Mouse (Mus musculus): ENCODE results near the gene Fam120a.

Gene Fam120a

GRCm38 (mm10) chr13:48965559-48966525, 2.0 kb downstream of the Fam120a start:
- DNase-seq (ENCODE audit: low spot score), result peak; percentile 91

DNA sequence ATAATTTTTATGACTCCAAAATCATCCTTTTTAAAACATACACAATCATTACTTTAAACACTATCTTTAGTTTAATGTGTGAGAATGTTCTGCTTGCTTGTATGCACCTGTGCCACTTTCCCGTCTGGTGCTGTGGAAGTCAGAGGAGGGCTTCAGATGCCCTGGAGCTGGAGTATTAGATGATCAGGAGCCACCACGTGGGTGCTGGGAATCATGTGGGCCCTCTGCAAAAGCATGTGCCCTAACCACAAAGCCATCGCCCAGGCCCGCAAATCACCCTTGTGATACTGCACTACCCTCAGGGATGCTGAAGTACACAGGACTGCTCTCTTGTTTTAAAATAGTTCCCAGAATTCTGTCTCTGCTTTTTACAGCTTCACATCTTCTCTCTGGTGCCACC, 3.0 kb downstream of the Fam120a start:
- DNase-seq (ENCODE audit: low spot score), result no peak

GRCm38 (mm10) chr13:48963111-48963510, 4.7 kb downstream of the Fam120a start:
- no peak for DNase-seq (ENCODE audit: low spot score)

GRCm38 (mm10) chr13:48962519-48962918, 5.3 kb downstream of the Fam120a start:
- no peak for DNase-seq (ENCODE audit: low spot score)

- DNase-seq (ENCODE audit: low spot score), result no peak
Observed at GRCm38 (mm10) chr13:48958608-48959007, 9.2 kb downstream of the Fam120a start.

- DNase-seq (ENCODE audit: low spot score), result no peak
Observed at GRCm38 (mm10) chr13:48954825-48955224, 13.0 kb downstream of the Fam120a start.

DNA sequence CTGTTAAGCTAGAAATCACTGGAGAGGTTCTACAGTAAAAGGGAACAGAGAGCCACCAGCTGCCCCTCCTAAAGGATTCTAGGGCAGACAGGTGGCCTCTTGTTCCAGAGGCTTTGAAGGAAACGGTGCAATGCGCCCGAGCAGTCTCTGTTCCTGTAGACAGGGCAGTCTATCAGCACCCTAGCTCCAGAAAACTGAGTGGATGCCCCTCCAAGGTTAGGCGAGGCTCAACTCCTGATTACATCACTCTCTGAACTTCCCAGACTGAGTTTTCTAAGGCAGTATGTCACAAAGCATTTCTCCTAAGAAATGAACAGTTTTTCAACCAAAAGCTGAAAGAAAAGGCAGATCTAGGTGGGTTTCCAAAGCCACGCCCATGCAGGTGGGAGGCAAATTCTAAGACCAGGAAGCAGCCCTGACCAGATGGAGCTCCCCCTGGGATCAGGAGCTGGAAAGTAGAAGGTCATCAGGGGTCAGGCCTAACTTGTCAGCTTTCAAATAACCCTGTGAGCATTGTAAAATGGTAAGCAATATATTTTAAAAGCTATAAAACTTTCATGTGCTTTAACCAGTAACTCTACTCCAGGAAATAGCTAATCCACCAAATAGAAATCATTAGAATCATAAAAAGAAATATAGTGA, 17.1 kb downstream of the Fam120a start:
- DNase-seq (ENCODE audit: low spot score), result no peak

GRCm38 (mm10) chr13:48948951-48949350, 18.9 kb downstream of the Fam120a start:
- DNase-seq (ENCODE audit: low spot score), result no peak

GRCm38 (mm10) chr13:48944571-48944970, 23.2 kb downstream of the Fam120a start:
- no peak for DNase-seq (ENCODE audit: low spot score)

- no peak for DNase-seq (ENCODE audit: low spot score)
Observed at GRCm38 (mm10) chr13:48942471-48942870, 25.3 kb downstream of the Fam120a start.

- no peak for DNase-seq (ENCODE audit: low spot score)
Observed at GRCm38 (mm10) chr13:48941773-48942172, 26.0 kb downstream of the Fam120a start.

- DNase-seq (ENCODE audit: low spot score), result no peak
Observed at GRCm38 (mm10) chr13:48934597-48934996, 33.2 kb downstream of the Fam120a start.

- DNase-seq (ENCODE audit: low spot score), result no peak
Observed at GRCm38 (mm10) chr13:48932692-48933091, 35.1 kb downstream of the Fam120a start.

GRCm38 (mm10) chr13:48931687-48932086, 36.1 kb downstream of the Fam120a start:
- no peak for DNase-seq (ENCODE audit: low spot score)

DNA sequence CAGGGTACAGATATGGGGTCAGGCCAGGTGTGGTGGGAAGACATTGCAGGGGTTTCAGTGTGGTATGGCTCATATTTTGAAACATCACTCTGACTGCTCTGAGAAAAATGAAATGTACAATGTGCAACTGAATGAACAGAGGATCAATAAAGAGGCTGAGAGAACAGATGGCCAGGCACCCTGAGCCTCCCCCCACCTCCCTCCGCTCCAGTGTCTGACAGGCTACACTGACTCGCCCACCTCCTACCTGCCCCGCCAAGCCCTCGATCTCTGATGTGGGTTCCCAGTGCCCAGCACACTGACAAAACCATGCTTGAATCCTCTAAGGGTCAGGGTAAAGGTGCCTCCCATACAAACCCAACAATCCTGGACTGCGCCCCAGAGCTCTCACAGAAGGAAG, 36.6 kb downstream of the Fam120a start:
- DNase-seq (ENCODE audit: low spot score), result no peak

DNA sequence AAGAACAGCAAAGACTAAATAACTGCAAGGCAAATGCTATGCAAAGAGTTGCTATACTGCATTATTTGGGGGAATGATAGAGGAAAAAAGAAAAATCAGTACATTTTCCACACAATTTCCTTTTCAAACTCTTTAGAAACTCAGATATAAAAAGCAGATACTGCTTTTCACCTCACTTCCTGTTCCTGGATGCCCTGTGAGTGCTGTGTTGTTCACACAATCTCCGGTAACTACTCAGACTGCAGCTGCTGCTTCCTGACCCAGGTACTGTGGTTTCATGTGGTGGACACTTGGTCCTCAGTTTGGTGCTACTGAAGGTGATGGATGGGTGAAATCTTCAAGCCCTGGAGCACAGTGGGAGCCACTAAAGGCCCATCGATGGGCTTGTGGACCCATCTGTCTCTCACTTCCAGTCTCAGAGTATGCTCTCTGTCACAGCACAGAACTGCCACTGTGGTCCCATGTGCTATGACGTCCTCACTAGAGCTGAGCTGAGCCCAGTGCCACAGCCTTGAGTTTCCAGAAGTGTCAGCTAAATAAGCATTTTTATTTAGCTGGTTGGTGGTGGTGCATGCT, 38.2 kb downstream of the Fam120a start:
- DNase-seq (ENCODE audit: low spot score), result no peak

DNA sequence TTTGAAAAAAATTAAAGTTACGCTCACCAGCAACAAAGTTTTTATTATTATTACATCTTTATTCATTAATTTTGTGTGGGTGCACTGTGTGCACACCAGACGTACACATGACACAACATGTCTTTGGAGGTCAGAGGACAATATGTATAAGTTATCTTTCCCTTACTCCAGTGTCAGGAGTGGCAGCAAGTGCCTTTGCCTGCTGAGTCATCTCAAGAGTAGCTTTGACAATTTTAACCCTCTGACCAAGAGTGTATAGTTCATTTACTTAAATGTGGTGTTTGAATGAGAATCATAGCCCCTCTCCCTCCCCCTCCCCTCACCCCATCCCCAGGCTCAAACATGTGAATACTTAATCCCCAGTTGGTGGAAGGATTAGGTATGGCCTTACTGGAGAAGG, 40.2 kb downstream of the Fam120a start:
- DNase-seq (ENCODE audit: low spot score), result no peak

GRCm38 (mm10) chr13:48922712-48923111, 45.1 kb downstream of the Fam120a start:
- DNase-seq (ENCODE audit: low spot score), result no peak

DNA sequence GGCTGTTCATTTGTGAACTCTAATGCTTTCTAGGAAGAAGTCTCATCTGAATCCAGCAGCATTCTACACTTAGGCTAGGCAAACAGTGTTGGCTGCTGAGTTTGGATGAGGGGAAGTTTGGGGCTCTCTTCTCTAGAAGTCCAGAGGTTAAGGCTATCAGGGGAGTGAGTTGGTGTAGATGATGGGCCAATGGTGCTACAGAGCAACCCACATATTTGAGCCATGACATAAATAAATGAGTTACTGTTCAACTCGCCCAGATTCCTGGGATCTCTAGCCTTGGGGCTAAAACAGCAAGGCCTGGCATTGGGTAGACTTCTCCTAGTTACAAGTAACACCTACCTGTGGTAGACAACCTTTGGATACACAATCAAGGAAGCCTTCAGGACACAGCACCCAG, 46.6 kb downstream of the Fam120a start:
- no peak for DNase-seq (ENCODE audit: low spot score)

DNA sequence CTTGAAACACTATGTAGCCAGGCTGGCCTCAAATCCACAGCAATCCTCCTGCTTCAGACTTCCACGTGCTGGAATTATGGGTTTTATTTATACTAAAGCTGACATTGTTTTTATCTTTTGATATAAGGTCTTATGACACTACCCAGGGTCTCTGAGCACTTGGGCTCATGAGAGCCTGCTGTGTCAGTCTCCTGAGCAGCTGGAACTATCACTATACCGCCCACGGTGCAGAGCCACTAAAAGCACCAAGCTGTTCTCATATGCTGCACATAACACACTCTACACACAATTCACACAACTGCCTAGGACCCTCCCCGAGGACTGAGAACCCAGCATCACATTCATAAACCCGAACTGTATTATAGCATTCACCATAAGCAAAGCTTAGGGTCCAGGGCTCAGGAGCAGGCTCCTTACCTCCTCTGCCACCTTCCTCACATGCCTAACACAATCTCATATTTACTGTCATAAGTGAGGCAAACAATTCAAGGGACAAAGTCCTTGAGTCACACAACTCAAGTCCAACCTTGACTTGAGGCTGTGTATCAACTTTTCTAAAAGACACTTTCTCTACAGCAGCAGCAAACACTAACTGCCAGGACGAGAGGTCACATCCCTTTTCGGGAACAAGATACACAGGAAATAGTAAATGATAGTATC, 47.9 kb downstream of the Fam120a start:
- no peak for DNase-seq (ENCODE audit: low spot score)

- no peak for DNase-seq (ENCODE audit: low spot score)
Observed at GRCm38 (mm10) chr13:48917113-48917599, 50.7 kb downstream of the Fam120a start.

GRCm38 (mm10) chr13:48913680-48914079, 54.1 kb downstream of the Fam120a start:
- peak; percentile 81 for DNase-seq (ENCODE audit: low spot score)

Data from adipocyte (in vitro differentiated cells).